Mouse (Mus musculus) G1E (cell line): Measurements from ENCODE around the gene Maml2.

ENCODE experiments used
- CTCF ChIP-seq: IDR thresholded peaks from 2 replicates; pipeline ENCODE4 v1.5.1; 2012; ENCODE audit warnings: low read depth, low read length, inconsistent platforms, mixed read lengths
- GATA1 ChIP-seq: IDR thresholded peaks from 2 replicates; pipeline ENCODE4 v1.6.1; 2012; ENCODE audit warnings: borderline replicate concordance, low read length, inconsistent platforms, mixed read lengths
- POLR2AphosphoS5 ChIP-seq: IDR thresholded peaks from 2 replicates; pipeline ENCODE4 v1.6.1; 2012; ENCODE audit warnings: low read depth, low read length, inconsistent platforms; ENCODE audit not compliant: insufficient replicate concordance
- TAL1 ChIP-seq: conservative IDR thresholded peaks from 2 replicates; pipeline ENCODE4 v1.6.1; 2012; ENCODE audit warnings: low read depth, low read length, inconsistent platforms, mixed read lengths

GRCm38 (mm10) chr9:13433501-13434090 lies 135.8 kb downstream of the Maml2 start:
- TF ChIP-seq TAL1 (no peak), CTCF (no peak), GATA1 (no peak), POLR2AphosphoS5 (no peak)
